Mouse (Mus musculus) gastrocnemius, postnatal 25 days (tissue): ENCODE results near the gene Wdhd1. TPM values are rescaled to one million over a fixed set of nuclear protein-coding genes. Genes with fewer than 3 reads are reported as not detected.
A peak's percentile ranks its signal among the peaks of the same experiment; 100 is the strongest.

ENCODE experiments used
- DNase-seq: peaks from one replicate; pipeline ENCODE4 v3.0.0; 2022
- total RNA-seq, 2 experiments: library from RNA; stranded (reverse); gene quantifications; 1 replicate in 1 of 2; 2 replicates in 1 of 2; pipeline ENCODE4 v1.2.3; 2021

The Wdhd1 gene
- total RNA-seq, 2 experiments from 2014 or later: 0.36 to 0.62 TPM

DNA sequence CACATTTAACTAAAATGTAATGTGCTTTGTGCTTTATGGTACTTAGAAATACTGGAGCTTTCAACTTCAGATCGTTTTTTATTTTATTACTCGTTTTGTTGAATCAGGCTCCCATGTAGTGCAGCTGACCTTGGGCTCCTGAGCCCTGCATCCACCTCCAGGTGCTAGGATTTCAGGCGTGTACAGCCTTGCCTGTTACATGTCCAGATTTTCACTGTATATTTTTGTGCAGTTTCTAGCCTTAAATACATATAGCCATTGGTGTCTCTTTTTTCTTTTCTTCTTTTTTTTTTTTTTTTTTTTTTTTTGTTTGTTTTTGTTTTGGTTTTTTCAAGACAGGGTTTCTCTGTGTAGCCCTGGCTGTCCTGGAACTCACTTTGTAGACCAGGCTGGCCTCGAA is 4.9 kb upstream of the Wdhd1 start:
- DNase-seq: no peak

DNA sequence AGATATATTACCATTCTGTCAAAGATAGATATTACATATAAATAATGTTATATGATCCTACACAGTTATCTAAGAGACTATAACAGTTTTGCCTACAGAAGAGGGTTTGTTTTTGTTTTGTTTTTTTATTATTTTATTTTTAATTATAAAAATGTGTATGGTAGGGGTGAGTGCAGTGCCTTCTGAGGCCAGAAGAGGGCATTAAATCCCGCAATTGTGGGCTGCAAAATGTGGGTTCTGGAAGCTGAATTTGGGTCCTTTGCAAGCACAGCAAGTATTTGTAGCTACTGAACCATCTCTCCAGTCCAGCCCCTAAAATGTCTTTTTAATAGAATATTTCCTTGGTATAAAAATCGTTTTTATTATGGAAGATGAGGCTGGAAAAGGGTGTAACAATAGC is 2.4 kb upstream of the Wdhd1 start:
- DNase-seq: no peak

DNA sequence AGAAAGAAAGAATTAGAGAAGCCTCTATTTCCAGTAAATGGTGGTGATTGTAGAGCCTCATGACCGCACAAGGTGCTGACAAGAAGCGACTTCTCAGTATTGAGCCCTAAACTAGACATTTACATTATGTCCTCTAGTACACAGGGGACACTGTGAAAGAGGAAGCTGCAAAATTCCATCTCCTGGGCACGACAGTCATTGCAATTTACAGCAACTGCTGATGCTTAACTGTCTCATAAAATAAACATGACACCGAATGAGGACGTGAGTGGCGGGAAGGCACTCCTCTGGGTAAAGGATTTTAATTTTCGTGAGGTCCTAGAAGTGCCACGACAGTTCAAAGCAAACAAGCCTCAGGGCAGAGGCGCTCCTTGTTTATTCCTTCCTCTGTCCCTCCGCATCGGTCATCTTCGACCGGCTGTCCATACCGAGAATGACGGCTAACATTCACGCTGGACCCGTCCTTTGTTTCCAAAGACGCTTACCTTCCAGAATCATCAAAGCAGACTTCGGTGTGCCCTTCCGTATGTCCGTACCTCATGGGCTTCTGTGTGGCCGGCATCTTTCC is 537 bp downstream of the Wdhd1 start:
- no peak for DNase-seq

DNA sequence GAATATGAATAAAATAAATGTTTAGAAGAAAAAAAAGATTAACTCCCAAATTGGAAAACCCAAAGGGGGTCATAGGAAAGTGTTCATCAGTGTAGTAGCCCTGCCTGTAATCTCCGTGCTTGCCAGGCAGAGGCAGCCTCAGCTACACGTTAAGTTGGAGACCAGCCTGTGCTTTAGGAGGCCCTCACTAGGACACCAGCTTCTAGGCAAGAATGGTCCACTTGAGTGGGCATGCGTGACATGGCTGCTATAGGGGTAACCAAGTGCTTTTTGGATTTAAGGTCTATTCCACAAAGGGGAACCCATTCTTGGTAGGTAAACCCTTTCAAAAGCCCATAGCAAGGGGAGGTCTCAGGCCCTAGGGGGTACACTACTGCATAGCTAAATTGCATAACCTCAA is 1.2 kb downstream of the Wdhd1 start:
- no peak for DNase-seq

DNA sequence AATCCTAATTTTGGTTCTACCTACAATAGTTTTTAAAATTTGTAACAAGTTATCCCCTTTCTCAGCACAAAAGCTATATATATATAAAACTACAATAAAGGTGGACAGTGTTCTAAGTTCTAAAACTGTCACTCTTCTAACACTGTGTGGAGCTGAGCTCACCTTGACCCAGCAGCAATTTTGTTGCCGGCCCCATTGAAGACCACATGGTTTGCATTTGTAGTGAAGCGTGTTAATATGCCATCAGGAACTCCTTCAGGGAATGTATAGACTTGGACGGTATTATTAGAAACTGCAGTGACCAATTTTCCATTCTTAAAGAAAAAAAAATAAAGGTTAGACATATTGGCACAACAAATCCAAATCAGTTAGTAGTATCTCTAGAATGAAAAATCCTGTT is 2.9 kb downstream of the Wdhd1 start:
- DNase-seq: no peak

DNA sequence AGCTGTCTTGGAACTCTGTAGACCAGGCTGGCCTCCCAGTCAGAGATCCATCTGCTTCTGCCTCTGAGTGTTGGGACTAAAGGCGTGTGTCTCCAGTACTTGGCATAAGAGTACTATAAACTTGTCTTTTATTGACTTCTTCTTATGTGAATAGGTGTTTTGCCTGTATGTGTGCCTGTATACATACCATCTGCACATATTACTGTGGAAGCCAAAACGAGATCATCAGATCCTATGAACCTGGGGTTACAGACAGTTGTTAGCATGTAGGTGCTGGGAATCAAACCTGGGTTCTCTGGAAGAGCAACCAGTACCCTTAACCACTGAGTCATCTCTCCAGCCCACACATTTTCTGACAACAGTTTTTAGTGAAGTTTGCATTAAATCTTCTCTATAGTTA is 7.0 kb downstream of the Wdhd1 start:
- no peak for DNase-seq

DNA sequence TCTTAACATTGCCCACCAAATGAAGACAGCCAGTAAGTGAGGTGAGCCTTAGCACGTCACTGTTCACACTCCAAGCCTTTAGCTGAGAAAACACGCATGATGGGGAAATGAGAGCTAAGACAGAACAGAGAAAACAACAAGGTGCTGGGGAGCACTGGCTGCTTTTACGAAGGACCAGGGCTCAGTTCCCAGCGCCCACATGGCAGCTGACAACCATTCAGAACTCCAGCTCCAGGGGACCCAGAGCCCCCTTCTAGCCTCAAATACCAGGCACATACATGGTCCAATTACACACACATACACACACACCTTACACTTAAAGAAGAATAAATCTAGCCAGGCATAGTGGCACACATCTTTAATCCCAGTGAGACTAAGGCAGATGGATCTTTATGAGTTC is 7.6 kb downstream of the Wdhd1 start:
- DNase-seq: no peak

DNA sequence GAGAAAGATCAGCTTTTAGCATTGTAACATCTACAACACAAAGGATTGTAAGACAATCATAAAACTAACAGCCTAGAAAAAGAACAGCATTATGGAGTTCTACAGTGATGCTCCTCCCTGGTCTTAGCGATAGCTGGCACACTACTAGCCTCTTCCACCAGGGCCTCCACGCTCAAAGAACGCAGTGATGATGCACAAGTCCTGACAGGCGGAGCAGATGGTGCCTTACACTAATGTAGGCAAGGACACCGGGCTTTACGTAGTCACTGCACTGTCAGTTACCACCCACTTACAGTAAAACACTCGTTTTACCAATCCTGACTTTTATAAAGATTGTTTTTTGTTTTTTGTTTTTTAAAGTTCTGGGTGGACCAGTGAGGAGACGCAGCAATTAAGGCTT is 10.8 kb downstream of the Wdhd1 start:
- DNase-seq: no peak

DNA sequence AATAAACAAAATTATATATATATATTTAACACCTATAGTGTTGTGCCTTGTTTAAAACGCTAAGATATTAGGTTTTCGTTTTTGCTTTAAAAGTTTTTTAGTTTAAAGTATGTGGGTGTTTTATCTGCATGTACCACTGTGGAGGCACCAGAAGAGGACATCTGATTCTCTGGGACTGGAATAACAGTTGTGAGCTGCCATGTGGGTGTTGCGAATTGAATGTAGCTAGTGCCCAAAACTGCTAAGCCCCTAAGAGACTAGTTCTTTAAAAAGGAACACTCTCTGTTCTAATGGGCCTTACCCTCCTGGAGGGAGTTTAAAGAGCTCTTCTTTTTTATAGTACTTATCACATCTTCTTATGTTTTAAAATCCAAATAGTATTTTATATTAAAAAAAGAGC is 11.8 kb downstream of the Wdhd1 start:
- DNase-seq: no peak

DNA sequence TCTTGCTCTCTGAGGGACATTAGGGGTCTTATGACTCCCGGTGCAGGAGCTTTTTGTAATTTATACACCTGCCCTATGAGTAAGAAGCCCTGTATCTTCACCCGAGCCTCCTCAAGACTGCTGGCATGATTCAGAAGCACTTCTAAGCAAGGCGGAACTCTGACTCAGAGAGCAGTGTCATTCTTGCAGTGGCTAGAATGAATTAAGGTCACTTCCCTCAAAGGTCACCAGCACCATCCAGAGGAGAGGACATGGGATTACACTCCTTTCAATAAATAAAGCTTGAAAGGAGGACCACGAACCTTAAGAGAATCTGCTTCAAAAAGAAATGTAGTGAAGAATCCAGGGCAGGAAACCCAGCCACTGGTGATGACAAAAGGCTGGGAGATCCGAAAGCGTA is 26.8 kb downstream of the Wdhd1 start:
- no peak for DNase-seq

DNA sequence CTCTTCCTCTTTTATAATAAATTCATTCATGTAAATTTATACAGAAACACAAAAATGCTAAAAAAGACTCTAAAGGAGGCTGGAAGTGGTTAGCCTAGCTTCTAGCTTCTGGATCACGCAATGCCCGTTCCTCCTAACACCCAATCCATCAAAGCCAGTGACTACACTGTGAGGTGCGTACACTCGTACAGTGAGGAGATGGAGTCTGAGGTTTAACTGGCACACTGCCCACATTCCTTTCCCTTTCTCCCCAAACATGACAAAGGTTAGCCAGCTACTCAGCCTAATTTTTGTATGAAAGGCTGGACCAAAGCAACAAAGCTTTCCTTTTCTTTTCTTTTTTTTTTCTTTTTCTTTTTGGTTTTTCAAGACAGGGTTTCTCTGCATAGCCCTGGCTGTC is 33.9 kb downstream of the Wdhd1 start:
- DNase-seq: no peak

DNA sequence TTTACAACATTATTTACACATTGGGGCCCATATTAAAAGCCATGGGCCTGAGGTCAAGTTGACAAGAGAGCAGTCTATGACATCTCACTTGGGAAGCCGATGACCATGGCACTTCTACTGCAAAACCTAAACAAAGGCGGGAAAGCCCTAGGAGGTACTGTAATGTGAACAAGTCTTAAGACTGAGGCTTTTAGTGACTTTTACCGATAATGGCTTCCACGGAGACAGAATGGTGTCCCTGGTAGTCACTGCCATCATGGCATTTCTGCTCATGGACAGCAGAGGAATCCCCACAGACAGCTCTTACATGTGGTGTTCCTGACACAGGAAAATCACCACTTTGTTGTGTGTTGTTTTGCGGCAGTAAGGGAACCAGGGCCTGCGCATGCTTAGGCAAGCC is 35.6 kb downstream of the Wdhd1 start:
- no peak for DNase-seq

DNA sequence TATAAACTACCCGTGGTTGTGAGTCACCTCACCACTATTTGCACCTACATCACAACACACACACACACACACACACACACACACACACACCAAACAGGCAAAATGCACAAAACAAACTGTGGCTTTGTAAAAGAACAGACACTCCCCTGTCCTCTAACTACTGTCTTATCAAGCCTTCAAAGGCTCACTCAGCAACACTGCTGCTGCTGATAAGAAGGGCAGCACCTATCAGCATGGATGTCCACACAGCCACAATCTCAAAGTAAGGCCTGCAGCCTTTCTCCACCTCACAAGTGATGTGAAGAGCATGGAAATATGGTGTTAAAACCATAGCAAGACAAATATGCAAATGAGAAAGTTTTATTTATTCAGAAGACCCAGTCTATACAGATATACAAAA is 36.1 kb downstream of the Wdhd1 start:
- no peak for DNase-seq

DNA sequence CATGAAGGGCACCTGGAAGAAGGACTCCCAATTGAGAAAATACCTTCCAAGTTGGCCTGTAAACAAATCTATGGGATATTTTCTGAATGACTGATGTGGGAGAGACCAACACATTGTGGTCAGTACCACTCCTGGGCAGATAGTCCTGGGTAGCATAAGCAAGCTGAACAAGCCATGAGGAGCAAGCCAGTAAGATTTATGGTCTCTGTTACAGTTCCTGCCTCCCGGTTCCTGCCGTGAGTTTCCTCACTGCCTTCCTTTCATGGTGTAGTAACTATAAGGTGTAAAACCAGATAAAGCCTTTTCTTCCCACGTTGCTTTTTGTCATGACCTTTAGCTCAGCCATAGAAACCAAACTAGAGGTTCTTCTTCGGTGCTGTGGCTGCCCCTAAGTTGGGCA is 39.4 kb downstream of the Wdhd1 start:
- DNase-seq: no peak

DNA sequence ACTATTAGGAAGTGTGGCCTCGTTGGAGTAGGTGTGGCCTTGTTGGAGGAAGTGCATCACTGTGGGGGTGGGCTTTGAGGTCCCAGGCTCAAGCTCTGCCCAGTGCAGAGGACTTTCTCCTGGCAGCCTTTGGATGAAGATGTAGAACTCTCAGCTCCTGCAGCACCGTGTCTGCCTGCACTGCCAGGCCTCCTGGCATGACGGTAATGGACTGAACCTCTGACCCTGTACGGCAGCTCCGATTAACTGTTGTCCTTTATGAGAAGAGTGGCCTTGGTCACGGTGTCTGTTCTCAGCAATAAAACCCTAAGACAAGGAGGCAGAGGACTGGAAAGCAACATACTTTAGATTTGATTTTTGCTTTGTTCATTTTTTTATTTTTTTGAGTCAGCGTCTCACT is 40.2 kb downstream of the Wdhd1 start:
- no peak for DNase-seq

DNA sequence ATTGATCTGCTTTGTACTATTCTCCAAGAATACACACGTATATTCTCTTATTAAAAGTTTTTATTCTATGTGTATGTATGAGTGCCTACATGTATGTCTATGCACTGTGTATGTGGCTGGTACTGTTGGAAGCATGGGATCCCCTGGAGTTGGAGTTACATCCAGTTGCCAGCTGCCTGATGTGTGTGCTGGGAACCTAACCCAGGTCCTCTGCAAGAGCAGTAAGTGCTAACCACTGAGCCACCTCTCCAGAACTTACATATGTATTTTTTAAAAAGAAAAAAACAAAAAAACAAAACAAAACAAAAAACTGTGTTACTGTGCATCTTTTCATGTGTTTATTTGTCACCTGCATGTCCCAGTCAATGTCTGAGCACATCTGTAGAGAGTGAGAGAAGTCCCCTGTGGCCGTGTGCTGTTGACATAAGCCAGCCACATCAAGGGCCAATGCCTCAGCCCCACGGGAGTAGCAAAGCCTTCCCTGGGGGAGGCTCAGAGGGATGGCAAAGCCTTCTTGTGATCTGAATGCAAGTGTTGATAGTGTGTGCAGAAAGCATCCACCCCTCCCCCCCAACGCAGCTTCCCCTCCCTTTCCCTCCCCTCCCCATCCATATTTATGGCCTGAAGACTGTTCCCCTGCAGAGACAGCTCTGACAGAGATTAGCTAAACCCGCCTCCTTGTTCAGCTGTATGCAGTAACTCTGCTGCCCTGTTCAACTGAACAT is 42.0 kb downstream of the Wdhd1 start:
- no peak for DNase-seq

DNA sequence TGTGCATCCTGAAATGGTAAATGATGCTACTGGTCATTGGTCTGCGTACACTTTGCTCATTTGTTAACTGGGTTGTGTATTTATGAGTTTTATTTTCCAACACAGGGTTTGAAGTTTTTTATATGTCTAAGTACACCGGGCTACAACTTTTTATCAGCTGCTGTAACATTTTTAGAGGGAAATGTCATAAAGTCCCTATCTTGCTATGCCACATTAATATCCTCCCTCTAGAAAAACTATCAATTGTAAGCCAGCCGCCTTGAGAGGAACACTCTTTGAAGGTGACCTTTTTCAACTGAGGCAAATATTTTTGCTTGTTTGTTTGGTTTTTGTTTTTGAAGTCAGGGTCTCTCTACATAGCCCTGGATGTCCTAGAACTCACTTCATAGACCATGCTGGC is 42.6 kb downstream of the Wdhd1 start:
- DNase-seq: no peak

DNA sequence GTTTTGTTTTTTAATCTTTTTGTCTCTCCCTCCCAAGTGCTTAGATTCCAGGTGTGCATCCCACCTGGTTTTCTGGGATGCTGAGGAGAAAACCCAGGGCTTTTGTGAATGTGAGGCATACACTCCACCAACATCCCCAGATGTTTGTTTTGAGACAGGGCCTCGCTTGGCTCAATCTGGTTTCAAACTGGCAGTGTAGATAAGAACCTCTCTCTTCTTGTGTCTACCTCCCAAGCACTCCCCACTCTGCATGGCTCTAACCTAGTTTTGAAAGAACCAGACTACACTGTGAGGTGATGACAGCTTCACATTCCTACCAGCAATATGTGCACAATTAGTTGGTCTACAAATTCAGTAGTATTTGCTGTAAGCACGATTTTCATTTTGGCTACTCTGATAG is 43.1 kb downstream of the Wdhd1 start:
- no peak for DNase-seq

DNA sequence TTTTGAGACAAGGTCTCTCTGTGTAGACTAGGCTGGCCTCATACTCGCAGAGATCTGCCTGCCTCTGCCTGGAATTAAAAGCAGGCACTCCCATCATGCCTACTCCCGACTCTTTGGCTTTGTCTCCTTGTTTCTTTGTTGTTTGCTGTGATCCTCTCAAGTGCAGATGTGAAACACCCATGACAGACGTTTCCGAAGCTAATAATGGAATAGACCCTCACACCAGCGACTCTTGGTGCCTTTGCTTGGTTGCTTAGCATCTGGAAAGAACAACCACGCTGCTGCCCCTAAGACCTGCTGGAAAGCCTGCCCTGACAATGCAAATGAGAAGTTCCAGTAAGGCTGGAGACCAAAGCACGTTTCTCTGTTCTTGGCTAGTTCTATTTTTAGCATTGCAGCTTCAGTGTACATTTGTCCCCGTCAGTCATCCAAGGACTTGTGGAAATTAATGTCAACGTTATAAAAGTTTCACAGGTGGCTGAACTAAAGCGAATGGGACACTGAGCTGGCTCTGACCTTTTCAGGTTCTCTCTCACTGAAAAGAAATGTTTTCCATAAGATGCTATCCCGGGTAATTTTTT is 46.8 kb downstream of the Wdhd1 start:
- no peak for DNase-seq

DNA sequence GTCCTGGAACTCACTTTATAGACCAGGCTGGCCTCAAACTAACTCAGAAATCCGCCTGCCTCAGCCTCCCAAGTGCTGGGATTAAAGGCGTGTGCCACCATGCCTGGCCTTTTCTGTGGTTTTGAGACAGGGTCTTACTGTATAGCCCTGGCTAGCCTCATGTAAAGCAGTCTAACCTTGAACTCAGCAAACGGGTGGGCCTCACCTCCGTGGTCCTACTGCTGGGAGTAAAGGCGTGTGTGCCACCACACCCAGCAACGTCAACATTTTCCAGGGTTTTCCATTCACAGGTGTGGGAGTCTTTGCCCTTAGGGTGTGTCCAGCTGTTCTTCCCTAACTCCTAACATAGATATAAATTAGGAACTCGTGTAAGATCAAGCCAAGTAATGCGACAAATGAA is 50.7 kb downstream of the Wdhd1 start:
- no peak for DNase-seq

DNA sequence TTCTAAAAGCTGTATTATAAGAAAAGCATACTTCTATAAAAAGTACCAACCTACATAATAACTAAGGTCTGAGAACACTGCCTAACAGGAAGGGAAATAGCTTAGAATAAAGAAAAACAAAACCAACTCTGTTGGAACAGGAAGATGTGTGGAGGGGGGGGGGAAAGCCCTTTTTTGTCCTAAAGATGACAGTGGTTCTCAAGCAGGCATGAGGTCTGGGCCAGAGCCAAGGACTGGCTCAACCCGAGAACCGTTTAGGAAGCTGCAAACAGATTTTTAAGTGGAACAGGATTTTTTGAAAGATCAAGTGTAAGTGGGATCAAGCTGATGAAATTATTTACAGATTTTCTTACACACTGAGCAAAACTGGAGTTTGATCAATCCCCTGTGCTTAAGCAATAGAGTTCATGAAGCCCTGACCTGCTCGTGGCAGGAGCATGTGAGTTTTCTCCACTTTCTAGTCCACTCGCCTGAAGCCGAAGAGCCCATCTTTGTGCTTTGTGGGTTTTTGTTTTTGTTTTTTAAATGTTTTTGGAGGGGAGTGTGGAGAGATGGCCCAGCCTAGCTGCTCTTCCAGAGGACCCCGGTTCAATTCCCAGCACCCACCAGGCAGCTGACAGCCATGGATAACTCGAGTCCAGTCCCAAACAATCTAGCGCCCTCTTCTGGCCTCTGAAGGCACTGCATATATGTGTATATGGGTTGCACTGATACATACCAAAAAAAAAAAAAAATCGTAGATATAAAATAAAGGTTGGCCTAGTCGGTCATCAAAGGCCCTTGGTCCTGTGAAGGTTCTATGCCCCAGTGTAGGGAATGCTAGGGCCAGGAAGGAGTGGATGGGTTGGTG is 52.0 kb downstream of the Wdhd1 start:
- no peak for DNase-seq

DNA sequence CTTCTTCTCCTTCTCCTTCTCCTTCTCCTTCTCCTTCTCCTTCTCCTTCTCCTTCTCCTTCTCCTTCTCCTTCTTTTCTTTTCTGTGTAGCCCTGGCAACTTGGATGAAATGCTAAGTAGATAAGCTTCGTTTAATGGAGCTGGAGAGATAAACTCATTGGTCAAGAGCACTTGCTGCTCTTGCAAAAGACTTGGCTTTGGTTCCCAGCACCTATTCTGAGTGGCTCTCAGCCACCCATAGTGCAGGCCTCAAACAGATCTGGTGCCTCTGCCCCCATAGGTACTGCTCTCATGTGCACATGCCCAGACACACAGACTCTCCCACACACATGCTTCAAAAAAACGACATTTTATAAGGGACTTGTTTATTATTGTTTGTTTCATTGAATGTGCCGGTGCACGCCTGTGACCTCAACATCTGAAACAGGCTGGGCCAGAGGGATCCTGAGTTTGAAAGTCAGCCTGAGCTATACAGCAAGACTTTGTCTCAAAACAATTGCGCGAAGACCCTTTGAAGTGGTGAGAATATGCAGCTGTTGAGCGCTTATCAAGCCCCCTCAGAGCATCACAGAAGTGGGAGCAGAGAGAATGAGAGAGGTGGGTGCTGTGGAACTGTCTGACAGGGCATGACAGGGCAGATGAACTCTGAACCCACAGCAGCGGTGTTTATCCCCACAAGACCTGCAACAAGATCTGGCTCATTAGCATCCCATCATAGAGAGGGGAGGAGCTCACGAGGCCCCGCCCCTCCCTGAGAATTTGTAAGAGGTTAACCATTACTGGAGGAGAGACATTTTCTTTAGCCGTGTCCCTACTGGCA is 53.8 kb downstream of the Wdhd1 start:
- peak; percentile 25 for DNase-seq
